Mouse (Mus musculus) frontal cortex, postnatal 36 days (tissue): ENCODE data around the gene Gm20388.
A peak's percentile ranks its signal among the peaks of the same experiment; 100 is the strongest.
"Not testable (repeated sequence)": the region's sequence is repeated elsewhere in the genome, so short reads cannot be mapped to it uniquely, and the experiment has no call there.

Experiments
- DNase-seq, 2 experiments: peaks; one replicate each; pipeline ENCODE4 v3.0.0; 2022; ENCODE audit warnings: low spot score in 2 of 2

Gm20388 gene

DNA sequence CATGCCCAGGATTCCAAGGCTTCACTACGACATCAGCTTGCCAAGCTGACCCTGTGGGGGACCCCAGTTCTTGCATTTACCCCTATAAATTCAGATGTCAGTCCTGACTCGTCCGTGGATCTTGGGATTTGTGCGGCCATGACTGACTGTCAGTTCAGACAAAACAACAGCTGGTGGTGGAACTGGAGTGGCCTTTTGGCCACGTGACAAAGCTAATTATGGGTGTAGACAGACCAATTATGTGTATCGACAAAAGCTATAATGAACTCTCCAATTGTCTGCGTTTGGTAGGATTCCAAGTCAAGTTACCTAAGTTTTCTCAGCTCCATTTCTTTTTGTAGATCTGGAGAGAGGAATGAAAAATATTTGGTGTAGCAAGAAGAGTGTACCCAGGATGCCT is 4259.1 kb downstream of the Gm20388 start:
- DNase-seq, result no peak

DNA sequence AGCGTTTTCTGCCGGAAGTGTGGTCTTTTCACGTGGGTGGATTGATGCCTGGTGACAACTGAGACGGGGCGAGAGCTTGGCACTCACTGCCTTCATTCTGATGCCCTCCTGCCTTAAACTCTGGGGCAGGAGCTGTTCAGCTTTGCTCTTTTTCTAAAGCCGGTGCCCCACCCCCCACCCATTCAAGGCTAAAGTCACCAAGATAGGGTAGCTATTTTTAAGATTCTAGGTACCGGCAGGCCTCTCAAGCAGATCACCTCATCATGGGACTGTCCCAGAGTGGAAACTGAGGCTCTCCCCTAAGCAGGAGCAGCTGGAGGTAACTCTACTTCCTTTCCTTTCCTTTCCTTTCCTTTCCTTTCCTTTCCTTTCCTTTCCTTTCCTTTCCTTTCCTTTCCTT is 4260.0 kb downstream of the Gm20388 start:
- DNase-seq, result no peak

DNA sequence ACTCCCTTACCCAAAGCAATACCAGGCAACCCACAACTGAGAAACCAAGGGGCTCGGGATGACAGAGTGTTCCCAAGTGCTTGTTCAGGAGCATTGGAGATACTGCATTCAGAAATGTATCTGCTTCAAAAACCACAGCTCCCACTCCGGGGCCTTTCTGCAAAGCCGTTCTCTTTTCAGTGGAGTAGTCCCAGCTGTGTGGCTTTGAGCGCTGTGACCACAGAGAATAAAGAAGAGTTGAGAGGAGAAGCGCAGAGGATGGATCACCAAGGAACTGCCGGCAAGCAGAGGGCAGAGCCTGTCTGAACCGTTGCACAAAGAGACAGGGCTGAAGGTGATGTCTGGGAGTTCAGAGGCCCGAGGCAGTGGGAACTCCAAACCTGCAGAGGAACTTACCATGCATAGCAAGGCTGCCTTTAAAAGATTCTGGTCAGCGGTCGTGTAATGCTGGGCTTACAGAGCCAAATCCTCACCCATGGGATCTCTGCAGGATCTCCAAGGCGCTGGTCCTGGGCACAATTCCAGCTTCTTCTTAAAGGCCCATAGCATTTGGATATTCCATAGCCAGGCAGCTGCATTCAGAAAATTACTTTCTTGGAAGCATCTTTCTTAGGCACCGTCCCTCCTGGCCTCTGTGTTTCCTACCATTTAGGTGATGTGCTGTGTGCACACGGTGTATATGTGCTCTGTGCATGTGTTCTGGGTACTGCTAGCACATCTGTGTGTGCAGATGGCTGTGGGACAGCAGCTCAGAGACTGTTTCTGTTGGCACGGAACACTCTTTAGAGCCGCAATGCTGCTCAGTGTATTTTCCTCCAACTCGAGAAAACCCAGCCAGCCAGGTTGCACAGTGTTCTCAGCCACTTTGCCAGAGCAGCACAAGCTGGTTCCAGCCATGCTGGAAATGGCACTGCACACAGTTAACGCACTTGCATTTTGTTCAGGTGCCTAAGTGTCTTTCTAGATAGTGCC is 4261.2 kb downstream of the Gm20388 start:
- DNase-seq, result peak in 1 of 2 experiments; percentile 53

DNA sequence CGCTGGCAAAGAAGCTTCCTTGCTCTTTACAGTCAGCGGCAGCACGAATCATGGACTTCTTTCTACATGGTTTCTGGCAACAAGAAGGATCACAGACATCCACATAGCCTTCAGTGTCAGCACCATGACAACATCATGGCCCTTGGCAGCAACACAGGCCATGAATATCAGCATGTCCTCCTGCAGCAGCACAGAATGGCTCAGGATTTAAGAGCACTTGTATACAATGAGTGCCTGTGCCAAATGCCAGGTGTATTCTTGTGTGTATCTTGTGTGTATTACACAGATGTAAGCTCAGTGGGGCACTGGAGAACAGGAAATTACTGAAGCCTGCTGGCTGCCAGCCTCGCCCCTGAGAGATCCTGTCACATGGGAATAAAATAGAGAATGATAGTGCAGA is 4263.0 kb downstream of the Gm20388 start:
- no peak for DNase-seq

DNA sequence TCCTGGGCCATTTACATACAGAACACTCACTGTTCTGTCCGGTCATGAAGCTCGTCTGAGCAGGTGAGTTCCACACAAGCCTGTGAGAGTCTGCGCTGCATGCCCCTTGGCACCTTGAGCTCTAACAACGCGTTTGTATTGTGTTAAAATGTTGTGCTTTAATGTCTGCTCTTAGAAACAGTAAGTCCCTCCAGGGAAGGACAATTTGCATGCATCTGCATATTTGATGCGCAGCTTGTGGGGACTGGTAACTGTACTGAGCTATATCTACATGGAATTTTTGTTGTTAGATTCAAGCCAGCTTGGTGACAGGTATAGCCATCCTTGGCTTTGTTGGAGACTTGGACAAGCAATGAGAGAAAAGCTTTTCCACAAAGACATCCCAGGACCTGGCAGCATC is 4265.5 kb downstream of the Gm20388 start:
- DNase-seq, result no peak

DNA sequence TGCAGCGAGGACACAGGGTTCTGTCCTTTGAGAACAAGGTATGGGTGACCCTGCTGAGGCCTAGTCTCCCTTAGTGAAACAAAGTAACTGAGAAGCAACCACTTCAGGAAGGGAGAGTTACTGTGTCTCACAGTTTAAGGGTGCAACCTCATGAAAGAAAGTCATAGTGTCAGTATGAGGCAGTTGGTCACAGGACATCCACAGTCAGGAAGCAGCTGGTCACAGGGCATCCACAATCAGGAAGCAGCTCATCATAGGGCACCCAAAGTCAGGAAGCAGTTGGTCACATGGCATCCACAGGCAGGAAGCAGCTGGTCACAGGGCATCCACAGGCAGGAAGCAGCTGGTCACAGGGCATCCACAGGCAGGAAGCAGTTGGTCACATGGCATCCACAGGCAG is 4266.5 kb downstream of the Gm20388 start:
- DNase-seq, result not testable (repeated sequence)

DNA sequence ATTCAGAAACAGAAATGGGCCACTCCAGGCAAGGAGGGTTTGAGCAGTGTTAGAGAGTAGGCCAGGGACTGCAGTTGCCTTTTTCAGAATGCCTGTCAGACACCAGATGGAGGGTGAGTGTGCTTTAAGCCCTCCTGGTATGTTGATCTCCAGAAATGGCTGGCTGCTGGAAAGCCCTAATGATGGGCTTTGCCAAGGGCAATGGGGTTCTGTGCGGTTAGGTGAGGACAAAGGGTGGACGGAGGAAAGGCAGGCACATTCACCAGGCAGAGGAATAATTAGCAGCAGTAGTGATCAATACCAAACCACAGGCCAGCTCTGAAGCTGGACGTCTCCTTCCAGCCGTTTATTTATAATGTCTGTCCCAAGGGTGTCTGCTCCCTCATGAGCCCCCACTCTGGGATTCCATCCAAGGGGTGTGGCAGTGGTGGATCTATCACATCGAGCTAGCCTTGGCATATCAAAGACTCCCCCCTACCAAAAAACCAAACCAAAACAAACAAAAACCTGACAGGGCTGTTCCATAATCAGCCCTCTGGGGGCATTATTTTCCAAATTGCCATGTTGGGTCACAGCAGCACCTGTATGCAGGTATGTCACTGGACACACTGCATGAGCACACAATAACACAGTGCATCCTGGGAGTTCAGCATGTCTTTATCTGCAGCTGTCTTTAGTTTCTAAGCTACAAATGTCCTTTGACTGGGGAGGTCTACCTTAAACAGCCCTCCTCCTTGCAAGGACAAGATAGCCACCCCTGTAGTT is 4270.2 kb downstream of the Gm20388 start:
- DNase-seq, result no peak

DNA sequence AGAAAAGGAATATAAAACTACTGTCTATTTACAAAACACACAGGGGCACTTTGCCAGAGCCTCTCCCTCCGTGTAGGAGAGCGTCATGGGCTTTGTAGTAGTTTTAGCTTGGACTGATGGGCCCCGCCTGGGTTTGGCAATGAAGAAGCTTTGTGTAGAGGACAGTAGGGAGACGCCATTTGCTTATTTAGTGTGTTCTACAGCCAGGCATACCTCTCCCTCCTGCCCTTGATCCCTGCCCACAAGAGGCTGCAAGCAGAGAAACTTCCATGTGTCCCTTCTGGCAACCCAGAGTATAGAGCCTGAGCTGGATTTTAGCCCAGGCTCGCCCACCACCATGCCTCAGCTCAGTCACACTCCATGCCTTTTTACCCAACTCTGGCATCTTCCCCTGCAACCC is 4271.1 kb downstream of the Gm20388 start:
- no peak for DNase-seq

DNA sequence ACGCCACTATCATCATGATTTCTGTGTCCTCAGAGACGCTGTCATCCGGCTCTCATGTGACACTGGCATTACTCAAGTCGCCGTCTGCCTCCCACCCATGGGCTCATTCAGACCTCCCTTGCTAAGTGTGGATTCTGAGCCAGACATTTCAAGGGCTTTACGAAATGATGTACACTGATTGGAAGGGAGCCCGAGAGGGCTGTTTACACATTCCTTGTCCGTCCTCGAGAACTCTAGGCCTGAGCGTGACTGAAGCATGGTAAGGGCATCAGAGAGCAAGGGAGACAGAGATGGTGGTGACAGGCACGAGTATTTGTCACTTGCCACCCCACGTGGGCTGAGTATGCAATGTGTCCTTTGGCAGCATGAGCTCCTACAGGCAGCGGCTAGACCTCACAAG is 4271.6 kb downstream of the Gm20388 start:
- peak; percentile 53 to 61 for DNase-seq

DNA sequence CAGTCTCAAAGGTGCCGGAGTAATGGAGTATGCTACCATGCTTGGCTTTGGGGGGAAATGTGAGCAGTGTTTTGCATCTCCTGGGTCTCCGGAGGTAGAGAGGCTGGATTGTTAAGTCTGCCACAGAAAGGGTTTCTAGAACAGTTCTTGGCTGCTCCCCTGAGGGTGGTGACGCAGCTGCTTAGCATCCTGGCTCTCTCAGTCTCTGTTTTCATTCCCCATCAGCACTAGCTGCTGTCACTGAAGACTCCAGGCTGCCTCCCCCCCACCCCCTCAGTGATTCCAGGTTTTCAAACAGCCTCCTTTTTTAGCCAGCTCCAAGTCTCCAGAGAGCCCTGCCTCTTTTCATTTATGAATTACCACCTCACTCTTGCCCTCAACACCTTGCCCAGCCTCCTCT is 4273.4 kb downstream of the Gm20388 start:
- peak in 1 of 2 experiments; percentile 42 for DNase-seq

DNA sequence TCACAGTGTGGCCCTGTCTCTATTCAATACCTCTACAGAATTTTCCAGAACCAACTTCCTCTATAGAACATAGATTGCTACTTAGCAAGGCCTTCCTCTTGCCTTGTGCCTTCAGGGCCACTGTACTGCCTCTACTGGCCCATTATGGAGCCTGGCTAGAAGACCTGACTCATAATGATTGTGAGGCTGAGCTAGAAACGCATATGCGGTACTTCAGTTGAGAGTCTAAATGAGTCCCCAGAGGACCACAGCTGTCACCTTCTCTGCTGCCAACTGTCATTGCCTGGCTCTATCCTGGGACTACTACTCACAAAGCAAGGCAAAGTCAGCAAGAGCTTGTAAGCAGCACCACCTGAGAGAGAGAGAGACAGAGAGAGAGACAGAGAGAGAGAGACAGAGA is 4273.9 kb downstream of the Gm20388 start:
- no peak for DNase-seq

DNA sequence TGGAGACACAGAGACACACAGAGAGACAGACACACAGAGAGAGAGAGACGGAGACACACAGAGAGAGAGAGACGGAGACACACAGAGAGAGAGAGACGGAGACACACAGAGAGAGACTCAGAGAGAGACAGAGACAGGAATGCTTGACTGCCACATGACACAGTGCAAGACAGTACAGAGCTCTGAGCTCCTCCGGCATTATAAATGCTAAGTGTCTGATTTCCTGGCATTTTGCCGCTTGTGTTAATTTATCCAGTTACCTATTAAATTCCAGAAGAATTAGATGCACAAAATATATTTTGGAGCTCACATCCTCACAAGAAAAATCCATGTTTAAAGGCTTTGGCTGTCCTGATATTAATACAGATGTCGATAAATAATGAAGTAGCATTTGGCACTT is 4274.4 kb downstream of the Gm20388 start:
- no peak for DNase-seq

DNA sequence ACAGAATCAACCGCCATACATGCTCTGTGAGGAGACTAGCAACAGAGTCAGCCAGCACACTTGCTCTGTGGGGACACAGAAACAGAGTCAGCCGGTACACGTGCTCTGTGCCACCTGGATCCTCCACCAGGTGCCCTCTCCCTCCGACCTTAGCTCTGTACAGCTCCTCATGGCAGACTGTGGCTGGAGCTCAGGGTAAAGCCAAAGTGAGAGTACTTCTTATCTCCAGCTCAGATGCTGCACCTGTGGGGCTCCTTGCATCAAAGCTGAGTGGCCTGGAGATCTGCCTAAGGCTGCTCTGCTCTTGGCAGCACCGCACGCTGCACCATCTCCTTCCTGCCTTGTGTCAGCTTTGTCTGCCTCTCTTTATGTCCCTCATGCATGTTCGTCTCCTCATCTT is 4279.7 kb downstream of the Gm20388 start:
- DNase-seq, result no peak

DNA sequence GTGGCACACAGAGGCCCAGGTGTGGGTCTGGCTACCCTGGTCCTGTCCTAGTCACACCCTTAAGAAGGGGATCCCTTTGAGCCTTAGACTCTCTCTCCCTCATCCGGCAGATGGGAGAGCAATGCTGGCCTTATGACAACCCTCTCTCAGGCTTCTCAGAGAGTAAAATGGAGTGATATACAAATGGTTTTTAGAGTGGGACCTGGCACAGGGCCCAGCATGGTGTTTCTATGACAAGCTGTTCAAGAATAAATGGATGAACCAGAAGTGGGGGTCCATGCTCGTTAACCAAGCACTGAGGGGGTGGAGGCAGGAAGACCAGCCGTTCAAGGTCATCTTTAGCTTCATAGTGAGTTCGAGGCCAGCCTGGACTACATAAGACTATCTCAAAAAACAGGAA is 4281.6 kb downstream of the Gm20388 start:
- no peak for DNase-seq

DNA sequence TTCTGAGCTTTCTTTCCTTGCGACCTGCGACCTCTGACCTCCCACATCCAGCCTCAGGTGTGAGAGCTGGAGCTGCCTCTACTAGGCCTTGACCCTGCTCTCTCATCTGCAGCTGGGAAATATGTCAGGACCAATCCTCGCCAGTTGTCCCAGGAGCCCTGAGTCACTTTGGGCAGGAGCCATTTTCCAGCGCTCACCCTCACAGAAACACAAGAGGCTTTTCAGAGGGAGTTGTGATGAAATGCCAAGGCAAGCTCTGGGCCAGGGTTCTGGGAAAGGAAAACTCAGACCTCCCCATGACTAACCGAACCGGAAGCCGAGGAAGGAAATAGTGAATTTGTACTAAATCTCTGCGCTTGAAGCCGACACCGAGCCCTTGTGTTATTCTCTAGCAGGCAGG is 4282.3 kb downstream of the Gm20388 start:
- DNase-seq, result no peak

DNA sequence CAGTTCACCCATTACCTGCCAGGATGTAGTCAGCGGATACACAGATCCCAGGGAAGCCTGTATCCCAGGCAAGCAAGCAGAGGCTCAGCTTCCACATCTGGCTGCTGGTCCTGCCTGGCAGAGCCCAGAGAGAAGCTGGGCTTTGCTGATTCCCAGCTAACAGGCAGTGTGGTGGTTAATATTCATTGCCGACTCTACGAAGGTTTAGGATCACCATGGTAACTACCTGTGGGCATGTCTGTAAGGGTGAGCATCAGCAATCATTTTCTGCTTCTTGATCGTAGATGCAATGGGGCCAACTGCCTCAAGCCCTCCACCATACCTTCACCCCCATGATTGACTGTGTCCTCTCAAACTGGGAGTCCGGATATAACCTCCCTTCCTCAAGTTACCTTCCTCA is 4283.4 kb downstream of the Gm20388 start:
- DNase-seq, result no peak

DNA sequence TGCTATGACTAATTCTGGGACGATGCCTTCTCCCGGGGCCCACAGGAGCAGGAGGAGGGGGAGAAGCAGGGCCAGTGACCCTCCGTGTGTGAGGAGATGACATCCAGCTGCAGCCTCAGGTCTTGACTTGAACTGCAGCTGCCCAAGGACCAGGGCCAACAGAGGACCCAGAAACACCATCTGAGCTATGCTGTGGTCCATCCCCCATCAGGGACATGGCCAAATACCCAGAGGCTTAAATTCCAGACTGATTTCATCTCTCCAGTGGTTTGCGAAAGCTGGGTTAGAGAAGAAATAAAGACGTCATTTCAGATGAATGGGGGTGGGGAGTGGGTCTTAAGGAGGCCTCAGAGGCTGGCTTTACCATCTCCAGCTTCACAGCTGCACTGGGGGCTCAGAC is 4285.6 kb downstream of the Gm20388 start:
- no peak for DNase-seq

DNA sequence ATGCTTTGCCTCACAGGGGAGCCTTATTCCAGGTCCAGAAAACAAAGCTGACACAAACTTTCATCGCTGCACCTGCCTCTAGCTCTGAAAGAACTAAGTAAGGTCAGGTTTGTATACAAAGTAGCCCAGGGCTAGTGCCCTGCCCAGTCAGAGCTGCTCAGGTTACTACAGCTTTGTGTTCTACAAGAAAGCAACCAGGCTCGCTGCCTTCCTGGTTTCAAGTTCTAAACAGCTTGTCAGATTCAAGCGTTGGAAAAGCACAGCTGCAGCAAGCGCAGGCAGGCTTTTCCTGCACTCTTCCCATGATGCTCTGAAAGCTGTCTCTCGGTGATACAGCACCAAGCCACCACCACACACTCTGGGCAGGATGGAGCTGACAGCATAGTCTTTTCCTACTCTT is 4286.2 kb downstream of the Gm20388 start:
- no peak for DNase-seq

DNA sequence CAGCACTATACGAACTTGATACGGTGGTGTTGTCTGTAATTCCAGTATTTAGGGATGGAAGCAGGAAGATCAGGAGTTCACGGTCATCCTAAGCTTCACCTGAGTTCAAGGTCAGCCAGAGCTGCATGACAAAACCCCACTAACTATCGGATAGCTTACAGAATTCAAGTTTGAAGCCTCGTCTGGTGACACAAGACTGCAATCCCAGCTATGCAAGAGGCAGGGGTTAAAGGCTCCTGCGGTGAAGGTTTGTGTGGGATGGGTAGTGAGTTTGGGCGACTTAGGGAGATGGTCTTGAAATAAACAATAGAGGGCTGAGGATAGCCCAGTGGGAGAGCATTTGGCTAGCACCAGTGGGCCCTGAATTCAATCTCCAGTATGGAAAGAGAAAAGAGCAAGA is 4287.6 kb downstream of the Gm20388 start:
- DNase-seq, result no peak

DNA sequence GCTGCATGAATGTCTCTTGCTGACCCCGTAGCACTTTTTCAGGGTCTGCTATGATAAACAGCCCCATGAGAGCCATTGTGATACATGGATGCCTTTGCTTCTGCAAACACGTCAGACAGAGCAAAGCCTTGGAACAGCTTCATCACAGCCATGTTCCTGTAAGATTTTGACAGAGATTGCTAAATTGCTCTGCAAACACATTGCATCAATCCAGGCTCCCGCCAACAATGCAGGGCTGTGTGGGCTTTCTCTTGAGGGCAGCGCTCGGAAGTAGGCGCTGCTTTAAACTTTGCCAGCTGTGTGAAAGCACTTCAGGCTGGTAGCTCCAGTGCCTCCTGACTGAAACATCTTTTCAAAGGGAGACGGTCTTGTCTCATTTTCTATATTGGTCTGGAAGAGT is 4289.8 kb downstream of the Gm20388 start:
- DNase-seq, result no peak

DNA sequence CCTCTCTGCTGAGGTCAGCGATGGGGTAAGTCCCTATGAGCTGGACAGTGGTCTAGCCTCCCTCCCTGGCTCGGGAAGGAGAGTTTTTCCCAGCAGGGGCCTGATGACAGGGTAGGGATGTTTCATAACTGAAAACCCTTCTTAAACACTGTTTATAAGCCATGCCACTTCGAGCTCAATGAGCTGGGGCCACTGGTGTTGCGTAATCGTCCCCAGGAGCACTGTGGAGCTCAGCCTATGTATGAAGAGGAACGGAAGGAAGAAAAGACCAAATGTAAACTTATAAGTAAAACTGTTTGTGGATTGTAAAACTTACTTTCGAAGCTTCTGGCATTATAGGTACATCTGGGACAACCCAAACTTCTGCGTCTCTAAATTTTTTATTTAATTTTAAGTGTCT is 4291.1 kb downstream of the Gm20388 start:
- no peak for DNase-seq

DNA sequence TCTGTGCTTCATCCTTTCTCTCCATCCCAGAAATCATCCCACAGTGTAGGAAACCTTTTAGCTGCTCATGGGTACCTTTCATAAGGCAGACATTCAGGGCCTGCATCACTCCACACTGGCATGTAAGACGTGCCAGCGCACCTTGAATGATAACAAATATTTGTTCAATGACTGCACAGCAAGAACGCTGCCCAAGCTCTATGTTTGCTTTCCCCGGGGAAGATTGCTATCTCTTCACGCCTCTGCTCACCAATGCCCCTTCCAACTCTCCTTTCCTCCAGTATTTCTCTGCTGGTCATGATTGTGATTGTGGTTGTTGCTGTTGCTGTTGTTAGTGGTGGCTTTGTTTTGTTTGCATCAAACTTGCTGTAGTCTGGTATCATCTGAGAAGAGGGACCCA is 4292.3 kb downstream of the Gm20388 start:
- DNase-seq, result no peak

DNA sequence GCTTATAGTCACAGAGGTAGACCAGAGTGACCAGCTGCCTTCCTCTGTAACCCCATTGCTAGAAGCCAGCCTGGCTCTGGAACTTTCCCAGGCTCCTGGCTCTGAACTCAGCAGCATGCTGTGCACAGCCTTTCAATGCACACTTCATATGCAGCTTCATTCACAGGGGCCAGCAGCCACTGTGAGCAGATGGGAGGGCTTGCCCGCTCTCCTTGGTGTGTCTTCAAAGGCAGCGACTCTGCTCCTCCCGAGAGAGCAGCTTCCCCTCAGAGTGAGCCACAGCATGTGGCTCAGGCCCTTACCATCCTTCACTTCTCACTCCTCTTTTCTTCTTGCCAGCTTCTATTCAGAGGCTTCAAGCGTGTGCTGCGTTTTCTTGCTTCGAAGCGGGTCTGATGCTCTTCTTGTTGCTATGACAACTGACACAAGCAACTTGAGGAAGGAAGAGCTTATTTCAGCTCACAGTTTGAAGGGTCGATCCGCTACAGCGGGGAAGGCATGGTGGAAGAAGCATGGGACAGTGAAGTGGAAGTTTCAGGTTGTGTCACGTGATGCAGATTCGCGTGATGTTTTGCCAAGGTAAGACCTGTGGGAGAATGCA is 4293.5 kb downstream of the Gm20388 start:
- DNase-seq, result no peak
